Comparison of ENCODE assay signal across 8 mouse cellular contexts in genomic region chr14:73238498-73239250, GRCm38 (mm10). TPM values are rescaled to one million over a fixed set of nuclear protein-coding genes. Genes with fewer than 3 reads are reported as not detected.
DNase-seq lines count a peak whose midpoint lies in the region; ATAC-seq and TF ChIP-seq lines count a peak whose summit lies in the region.

No protein-coding gene starts in this region.

- under 1% methylated on average over 20 of the region's 20 CpGs for WGBS in heart, embryonic 13.5 days
- under 1% methylated on average over 20 of the region's 20 CpGs for WGBS in kidney, embryonic 16.5 days

- peak overlapping the region; percentile 43 for H3K4me3 ChIP-seq in cortical plate, adult 2 months (ENCODE audit: insufficient read depth, low read length)
- H3K4me3 ChIP-seq in heart, embryonic 13.5 days, result peak overlapping the region; percentile 65
- peak overlapping the region; percentile 75 for H3K4me3 ChIP-seq in kidney, embryonic 16.5 days (ENCODE audit: low read length)

- DNase-seq in urinary bladder, postnatal 36 days (ENCODE audit: low spot score in 2 of 2), result peak; percentile 37 to 38
- no peak for DNase-seq in urinary bladder, postnatal 10 days (ENCODE audit: low spot score)
- DNase-seq in lung, postnatal 36 days, result peak; percentile 64
- peak; percentile 73 for DNase-seq in retina, postnatal 1 day
- no peak for DNase-seq in cerebellum, adult 18-20 months

- peak overlapping the region; percentile 88 for H3K9ac ChIP-seq in heart, embryonic 13.5 days
- H3K9ac ChIP-seq in kidney, embryonic 16.5 days (replicated peaks; ENCODE audit: low read length), result peak overlapping the region; percentile 88

- no peaks in the 10 kb centered on the region for H3K9me3 ChIP-seq in heart, embryonic 13.5 days
- H3K9me3 ChIP-seq in kidney, embryonic 16.5 days (ENCODE audit: low read length), result no peaks in the 10 kb centered on the region

- H3K27me3 ChIP-seq in heart, embryonic 13.5 days (replicated peaks), result no peaks in the 10 kb centered on the region
- H3K27me3 ChIP-seq in kidney, embryonic 16.5 days (ENCODE audit: insufficient read depth, low read length), result no peaks in the 10 kb centered on the region

- H3K4me1 ChIP-seq in cortical plate, adult 2 months (ENCODE audit: control insufficient read depth, insufficient read depth, low read length), result no peaks in the 10 kb centered on the region
- peaks cover 22% of the 10 kb centered on the region for H3K4me1 ChIP-seq in heart, embryonic 13.5 days
- H3K4me1 ChIP-seq in kidney, embryonic 16.5 days (ENCODE audit: insufficient read depth, low read length), result peaks cover 17% of the 10 kb centered on the region

- TF ChIP-seq POLR2A in cortical plate, adult 2 months (IDR thresholded peaks at IDR 0.05; ENCODE audit: extremely low read depth, insufficient read depth, low read length), result no peak

- TF ChIP-seq CTCF in cortical plate, adult 2 months (IDR thresholded peaks at IDR 0.05; ENCODE audit: extremely low read depth, insufficient read depth, low read length), result no peak

- H3K4me2 ChIP-seq in heart, embryonic 13.5 days, result peak overlapping the region; percentile 69
- peak overlapping the region; percentile 56 for H3K4me2 ChIP-seq in kidney, embryonic 16.5 days (replicated peaks; ENCODE audit: low read depth, low read length)

- H3K36me3 ChIP-seq in heart, embryonic 13.5 days, result peaks cover 7% of the 10 kb centered on the region
- peaks cover 5% of the 10 kb centered on the region; the same call in 1 of the 2 replicates for H3K36me3 ChIP-seq in kidney, embryonic 16.5 days (ENCODE audit: insufficient read depth, low read length)

- ATAC-seq in heart, embryonic 13.5 days (ENCODE audit: extremely low read depth, insufficient number of reproducible peaks, low FRiP score, low TSS enrichment), result peak; percentile 74; the same call in 1 of the 2 replicates
- peak; percentile 89 for ATAC-seq in kidney, embryonic 16.5 days (ENCODE audit: low FRiP score, low TSS enrichment)

- H3K27ac ChIP-seq in cortical plate, adult 2 months (ENCODE audit: insufficient read depth, low read length), result peak overlapping the region; percentile 51; the same call in 1 of the 2 replicates
- peak overlapping the region; percentile 88 for H3K27ac ChIP-seq in heart, embryonic 13.5 days (replicated peaks)
- peak overlapping the region; percentile 98 for H3K27ac ChIP-seq in kidney, embryonic 16.5 days (ENCODE audit: low read length)

RNA-seq across cellular contexts. Expression of gene Lpar6, which starts 1.0 kb away (rescaled TPM):
- polyA plus RNA-seq in cortical plate, adult 2 months (2012; rRNA removed), result 3.3 and 3.4 TPM in 2 replicates
- polyA plus RNA-seq in heart, embryonic 13.5 days (2015; fragmentation: Nextera tagmentation; extraction: Ambion mirVana), result 7.8 and 8.4 TPM in 2 replicates
- polyA plus RNA-seq in kidney, embryonic 16.5 days (2015; fragmentation: Nextera tagmentation; extraction: Ambion mirVana), result 14.5 and 14.7 TPM in 2 replicates

Comparison
In these comparisons a context has a peak if more than half of its experiments do, and no peak if none do; other contexts are left out.
1. DNase-seq: peak in urinary bladder, postnatal 36 days (2 of 2), lung, postnatal 36 days (single experiment) and retina, postnatal 1 day (single experiment); none in urinary bladder, postnatal 10 days (single experiment) and cerebellum, adult 18-20 months (0 of 2).
2. Peak in every context shown above with its lines, with median percentiles within 50 percentile points of each other: H3K27ac ChIP-seq and H3K4me3 ChIP-seq.